Mouse (Mus musculus) cortical plate, adult 2 months (tissue): ENCODE results near the gene Igfbp6.

ENCODE experiments used
- CTCF ChIP-seq: fragments of 200-500 bp; IDR thresholded peaks from 2 replicates; pipeline ENCODE4 v1.5.1; 2011; ENCODE audit warnings: mild to moderate bottlenecking, control low read depth, low read length; ENCODE audit not compliant: insufficient read depth; ENCODE audit errors: extremely low read depth
- POLR2A ChIP-seq: fragments of 200-500 bp; IDR thresholded peaks from 2 replicates; pipeline ENCODE4 v1.6.1; 2011; ENCODE audit warnings: mild to moderate bottlenecking, low read length, control low read depth; ENCODE audit not compliant: insufficient read depth; ENCODE audit errors: extremely low read depth

- TF ChIP-seq CTCF (no peak), POLR2A (no peak)
These were observed 19.9 kb downstream of the Igfbp6 start for GRCm38 (mm10) chr15:102163900-102164693.
